Mouse (Mus musculus) bone marrow macrophage, adult 2 months (primary cell): Measurements from ENCODE around the gene Def6.

ENCODE experiments used
- CTCF ChIP-seq: IDR thresholded peaks from 2 replicates; pipeline ENCODE4 v1.5.1; 2012; ENCODE audit warnings: low read depth, mild to moderate bottlenecking, low read length, moderate library complexity
- POLR2A ChIP-seq: IDR thresholded peaks from 2 replicates; pipeline ENCODE4 v1.6.1; 2012; ENCODE audit warnings: mild to moderate bottlenecking, low read depth, low read length, borderline replicate concordance

- TF ChIP-seq CTCF (no peak), POLR2A (no peak)
These were observed 37.1 kb downstream of the Def6 start for GRCm38 (mm10) chr17:28244714-28245113.
